Mouse (Mus musculus): ENCODE measurements around the gene Pradc1. TPM values are rescaled to one million over a fixed set of nuclear protein-coding genes. Genes with fewer than 3 reads are reported as not detected.

Pradc1 gene
- not detected in 2 replicates for polyA plus RNA-seq (2012; ENCODE audit: insufficient read depth, insufficient read length, low replicate concordance, missing spikeins)

- WGBS: under 1% methylated on average over 54 of the region's 54 CpGs
- TF ChIP-seq CTCF (IDR thresholded peaks at IDR 0.05; ENCODE audit: insufficient read depth, low read depth, low read length): 0 out of 2 replicates have a peak, but pooled peaks have one; percentile 3
- peak; percentile 56 for TF ChIP-seq POLR2A (IDR thresholded peaks at IDR 0.05; ENCODE audit: insufficient read depth, low read depth, low read length)
Measured at GRCm38 (mm10) chr6:85451664-85452410, at the start of gene Pradc1. Pradc1 (minus strand) TSS chr6:85451970.

GRCm38 (mm10) chr6:85500416-85500815 is 48.6 kb upstream of the Pradc1 start:
- Histone ChIP-seq H3K27ac (ENCODE audit: insufficient read depth, low read depth, low read length) (no peak overlapping the region), H3K4me1 (ENCODE audit: control insufficient read depth, insufficient read depth, low read length) (peaks cover 15% of the 10 kb centered on the region), H3K4me3 (ENCODE audit: insufficient read depth, low read depth, low read length) (no peak overlapping the region)
- TF ChIP-seq POLR2A (IDR thresholded peaks at IDR 0.05; ENCODE audit: insufficient read depth, low read depth, low read length): no peak
- no peak for TF ChIP-seq CTCF (IDR thresholded peaks at IDR 0.05; ENCODE audit: insufficient read depth, low read depth, low read length)
- 84% methylated on average over 1 of the region's 1 CpGs for WGBS

More at GRCm38 (mm10) chr6:85451664-85452410, at the start of gene Pradc1:
- Histone ChIP-seq H3K4me3 (ENCODE audit: insufficient read depth, low read depth, low read length) (peak within 1 kb of the TSS; percentile 83), H3K27ac (ENCODE audit: insufficient read depth, low read depth, low read length) (peak within 1 kb of the TSS; percentile 78), H3K4me1 (ENCODE audit: control insufficient read depth, insufficient read depth, low read length) (no peaks in the 10 kb centered on the region; the same call in 1 of the 2 replicates)

DNA sequence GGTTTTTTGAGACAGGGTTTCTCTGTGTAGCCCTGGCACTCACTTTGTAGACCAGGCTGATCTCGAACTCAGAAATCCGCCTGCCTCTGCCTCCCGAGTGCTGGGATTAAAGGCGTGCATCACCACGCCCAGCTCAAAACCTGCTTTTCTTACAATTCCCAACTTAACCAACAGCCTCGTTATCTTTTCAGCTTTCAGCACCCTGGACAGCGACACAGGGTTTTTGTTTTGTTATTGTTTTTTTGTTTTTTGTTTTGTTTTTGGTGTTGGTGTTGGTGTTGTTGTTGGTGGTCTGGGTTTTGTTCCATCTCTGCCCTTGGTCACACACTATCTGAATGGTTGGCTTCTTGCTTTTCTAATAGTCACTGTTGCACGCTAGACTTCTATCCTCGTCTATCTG is 46.4 kb upstream of the Pradc1 start:
- 82% methylated on average over 9 of the region's 9 CpGs for WGBS
- TF ChIP-seq CTCF (IDR thresholded peaks at IDR 0.05; ENCODE audit: insufficient read depth, low read depth, low read length) (no peak), POLR2A (IDR thresholded peaks at IDR 0.05; ENCODE audit: insufficient read depth, low read depth, low read length) (no peak)
- no peak overlapping the region for H3K4me3 ChIP-seq (ENCODE audit: insufficient read depth, low read depth, low read length)
- peaks cover 9% of the 10 kb centered on the region for H3K4me1 ChIP-seq (ENCODE audit: control insufficient read depth, insufficient read depth, low read length)
- no peak overlapping the region for H3K27ac ChIP-seq (ENCODE audit: insufficient read depth, low read depth, low read length)

DNA sequence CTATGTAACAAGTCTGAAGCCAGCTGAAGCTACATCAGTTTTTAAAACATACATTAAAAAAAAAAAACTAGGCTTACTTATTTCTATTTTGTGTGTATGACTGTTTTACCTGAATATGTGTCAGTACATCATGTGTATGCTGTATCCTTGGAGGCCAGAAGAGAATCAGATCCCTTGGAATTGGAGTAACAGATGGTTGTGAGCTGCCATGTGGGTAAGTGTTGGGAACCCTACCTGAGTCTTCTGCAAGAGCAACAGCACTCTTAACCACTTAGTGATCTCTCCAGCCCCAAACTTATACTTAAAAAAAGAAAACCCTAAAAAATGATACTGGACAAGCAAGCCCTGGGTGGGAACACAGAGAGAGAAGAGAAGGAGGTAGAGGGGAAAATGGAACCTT is 45.2 kb upstream of the Pradc1 start:
- Histone ChIP-seq H3K4me1 (ENCODE audit: control insufficient read depth, insufficient read depth, low read length) (peaks cover 7% of the 10 kb centered on the region), H3K27ac (ENCODE audit: insufficient read depth, low read depth, low read length) (no peak overlapping the region), H3K4me3 (ENCODE audit: insufficient read depth, low read depth, low read length) (no peak overlapping the region)
- no peak for TF ChIP-seq POLR2A (IDR thresholded peaks at IDR 0.05; ENCODE audit: insufficient read depth, low read depth, low read length)
- TF ChIP-seq CTCF (IDR thresholded peaks at IDR 0.05; ENCODE audit: insufficient read depth, low read depth, low read length): no peak

- Histone ChIP-seq H3K4me1 (ENCODE audit: control insufficient read depth, insufficient read depth, low read length) (peaks cover 12% of the 10 kb centered on the region), H3K27ac (ENCODE audit: insufficient read depth, low read depth, low read length) (no peak overlapping the region), H3K4me3 (ENCODE audit: insufficient read depth, low read depth, low read length) (no peak overlapping the region)
- TF ChIP-seq CTCF (IDR thresholded peaks at IDR 0.05; ENCODE audit: insufficient read depth, low read depth, low read length): no peak
- 92% methylated on average over 3 of the region's 3 CpGs for WGBS
Measured at GRCm38 (mm10) chr6:85491606-85492005, 39.8 kb upstream of the Pradc1 start.

- Histone ChIP-seq H3K4me3 (ENCODE audit: insufficient read depth, low read depth, low read length) (no peak overlapping the region), H3K27ac (ENCODE audit: insufficient read depth, low read depth, low read length) (no peak overlapping the region), H3K4me1 (ENCODE audit: control insufficient read depth, insufficient read depth, low read length) (peaks cover 12% of the 10 kb centered on the region)
- 49% methylated on average over 4 of the region's 4 CpGs for WGBS
- TF ChIP-seq POLR2A (IDR thresholded peaks at IDR 0.05; ENCODE audit: insufficient read depth, low read depth, low read length) (no peak), CTCF (IDR thresholded peaks at IDR 0.05; ENCODE audit: insufficient read depth, low read depth, low read length) (no peak)
Measured at GRCm38 (mm10) chr6:85490252-85490651, 38.5 kb upstream of the Pradc1 start.

DNA sequence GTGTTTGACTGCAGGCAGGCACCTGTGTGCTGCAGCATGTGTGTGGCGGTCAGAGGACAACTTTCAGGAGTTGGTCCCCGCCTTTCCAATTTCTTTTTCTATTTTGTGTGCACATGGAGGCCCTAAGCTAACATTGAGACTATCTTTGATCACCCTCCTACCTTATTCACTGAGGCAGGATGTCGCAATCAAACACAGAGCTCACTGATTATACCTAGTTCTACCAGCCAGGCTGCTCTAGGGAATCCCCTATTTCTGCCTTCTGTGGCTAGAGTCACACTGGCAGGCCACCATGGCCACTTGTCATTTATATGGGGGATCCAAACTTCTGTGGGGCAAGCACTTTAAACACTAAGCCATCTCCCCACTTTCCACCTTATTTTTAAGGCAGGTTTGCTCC is 37.9 kb upstream of the Pradc1 start:
- Histone ChIP-seq H3K27ac (ENCODE audit: insufficient read depth, low read depth, low read length) (no peak overlapping the region), H3K4me3 (ENCODE audit: insufficient read depth, low read depth, low read length) (no peak overlapping the region), H3K4me1 (ENCODE audit: control insufficient read depth, insufficient read depth, low read length) (peaks cover 13% of the 10 kb centered on the region)
- TF ChIP-seq CTCF (IDR thresholded peaks at IDR 0.05; ENCODE audit: insufficient read depth, low read depth, low read length): no peak
- TF ChIP-seq POLR2A (IDR thresholded peaks at IDR 0.05; ENCODE audit: insufficient read depth, low read depth, low read length): no peak
- 93% methylated on average over 3 of the region's 3 CpGs for WGBS

DNA sequence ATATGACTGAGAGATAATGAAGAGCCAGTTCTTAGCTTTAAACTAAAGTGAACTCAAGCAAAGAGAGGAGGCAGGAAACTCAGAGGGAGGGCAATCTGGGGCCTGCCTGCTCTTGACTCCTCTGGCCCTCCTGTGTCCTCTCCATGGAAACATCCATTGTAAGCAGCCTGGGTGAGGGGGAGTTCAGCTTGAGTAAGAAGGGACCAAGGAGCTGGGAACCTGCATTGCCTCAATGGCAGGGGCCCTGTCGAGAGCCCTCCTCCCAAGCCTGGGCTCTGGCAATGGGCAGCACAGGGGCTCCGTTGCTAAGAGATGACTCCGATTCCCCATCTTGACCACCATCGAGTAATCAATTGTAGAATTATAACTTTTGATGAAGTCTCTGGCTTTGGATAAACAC is 36.7 kb upstream of the Pradc1 start:
- WGBS: 63% methylated on average over 4 of the region's 4 CpGs
- H3K4me3 ChIP-seq (ENCODE audit: insufficient read depth, low read depth, low read length): no peak overlapping the region
- peaks cover 25% of the 10 kb centered on the region for H3K4me1 ChIP-seq (ENCODE audit: control insufficient read depth, insufficient read depth, low read length)
- H3K27ac ChIP-seq (ENCODE audit: insufficient read depth, low read depth, low read length): no peak overlapping the region
- no peak for TF ChIP-seq CTCF (IDR thresholded peaks at IDR 0.05; ENCODE audit: insufficient read depth, low read depth, low read length)
- TF ChIP-seq POLR2A (IDR thresholded peaks at IDR 0.05; ENCODE audit: insufficient read depth, low read depth, low read length): no peak

GRCm38 (mm10) chr6:85485738-85486137 is 34.0 kb upstream of the Pradc1 start:
- WGBS: 53% methylated on average over 2 of the region's 2 CpGs
- Histone ChIP-seq H3K27ac (ENCODE audit: insufficient read depth, low read depth, low read length) (no peak overlapping the region), H3K4me1 (ENCODE audit: control insufficient read depth, insufficient read depth, low read length) (peaks cover 26% of the 10 kb centered on the region), H3K4me3 (ENCODE audit: insufficient read depth, low read depth, low read length) (no peak overlapping the region)
- TF ChIP-seq CTCF (IDR thresholded peaks at IDR 0.05; ENCODE audit: insufficient read depth, low read depth, low read length) (no peak), POLR2A (IDR thresholded peaks at IDR 0.05; ENCODE audit: insufficient read depth, low read depth, low read length) (no peak)

All from olfactory bulb, adult 2 months (tissue).